Mouse (Mus musculus): Measurements from ENCODE around the gene Krt17. TPM values are rescaled to one million over a fixed set of nuclear protein-coding genes. Genes with fewer than 3 reads are reported as not detected.

Krt17 gene
- polyA plus RNA-seq, 1 experiment from 2014 or later, result 152 TPM

- DNase-seq (ENCODE audit: low spot score), result no peak
- Histone ChIP-seq H3K27me3 (replicated peaks; ENCODE audit: control insufficient read depth, insufficient read depth, low read length) (no peaks in the 10 kb centered on the region), H3K9ac (ENCODE audit: low read depth, low read length) (no peak overlapping the region), H3K9me3 (ENCODE audit: control insufficient read depth, low read length) (no peaks in the 10 kb centered on the region), H3K4me1 (ENCODE audit: control insufficient read depth, insufficient read depth, low read length) (peaks cover 5% of the 10 kb centered on the region; the same call in 1 of the 2 replicates), H3K36me3 (ENCODE audit: control insufficient read depth, insufficient read depth, low read length) (no peaks in the 10 kb centered on the region), H3K4me3 (ENCODE audit: low read depth, low read length) (no peak overlapping the region), H3K27ac (replicated peaks; ENCODE audit: low read depth, low read length) (no peak overlapping the region), H3K4me2 (ENCODE audit: low read depth, low read length) (no peak overlapping the region)
- WGBS, result 66% methylated on average over 15 of the region's 15 CpGs
- no peak for ATAC-seq (ENCODE audit: low read depth)
Measured at GRCm38 (mm10) chr11:100277726-100278480, 17.1 kb upstream of the Krt17 start.

- Histone ChIP-seq H3K9ac (ENCODE audit: low read depth, low read length) (no peak overlapping the region), H3K9me3 (ENCODE audit: control insufficient read depth, low read length) (no peaks in the 10 kb centered on the region), H3K36me3 (ENCODE audit: control insufficient read depth, insufficient read depth, low read length) (no peaks in the 10 kb centered on the region), H3K4me2 (ENCODE audit: low read depth, low read length) (no peak overlapping the region), H3K27ac (replicated peaks; ENCODE audit: low read depth, low read length) (no peak overlapping the region), H3K27me3 (replicated peaks; ENCODE audit: control insufficient read depth, insufficient read depth, low read length) (no peaks in the 10 kb centered on the region), H3K4me1 (ENCODE audit: control insufficient read depth, insufficient read depth, low read length) (peaks cover 5% of the 10 kb centered on the region; the same call in 1 of the 2 replicates), H3K4me3 (ENCODE audit: low read depth, low read length) (no peak overlapping the region)
- 40% methylated on average over 5 of the region's 5 CpGs for WGBS
- no peak for DNase-seq (ENCODE audit: low spot score)
- ATAC-seq (ENCODE audit: low read depth), result no peak
Measured at GRCm38 (mm10) chr11:100275466-100275865, 14.6 kb upstream of the Krt17 start.

- no peaks in the 10 kb centered on the region for H3K36me3 ChIP-seq (ENCODE audit: control insufficient read depth, insufficient read depth, low read length)
- H3K9me3 ChIP-seq (ENCODE audit: control insufficient read depth, low read length), result no peaks in the 10 kb centered on the region
- WGBS, result 63% methylated on average over 7 of the region's 7 CpGs
- no peaks in the 10 kb centered on the region for H3K27me3 ChIP-seq (replicated peaks; ENCODE audit: control insufficient read depth, insufficient read depth, low read length)
- H3K4me1 ChIP-seq (ENCODE audit: control insufficient read depth, insufficient read depth, low read length), result peaks cover 5% of the 10 kb centered on the region; the same call in 1 of the 2 replicates
- ATAC-seq (ENCODE audit: low read depth) (no peak; the same call in 1 of the 2 replicates), DNase-seq (ENCODE audit: low spot score) (no peak)
- no peak overlapping the region for H3K4me2 ChIP-seq (ENCODE audit: low read depth, low read length)
- no peak overlapping the region for H3K9ac ChIP-seq (ENCODE audit: low read depth, low read length)
- no peak overlapping the region for H3K27ac ChIP-seq (replicated peaks; ENCODE audit: low read depth, low read length)
- H3K4me3 ChIP-seq (ENCODE audit: low read depth, low read length), result no peak overlapping the region
Measured at GRCm38 (mm10) chr11:100274719-100275118, 13.9 kb upstream of the Krt17 start.

- no peaks in the 10 kb centered on the region for H3K9me3 ChIP-seq (ENCODE audit: control insufficient read depth, low read length)
- H3K36me3 ChIP-seq (ENCODE audit: control insufficient read depth, insufficient read depth, low read length), result no peaks in the 10 kb centered on the region
- ATAC-seq (ENCODE audit: low read depth) (no peak), DNase-seq (ENCODE audit: low spot score) (no peak)
- 75% methylated on average over 1 of the region's 1 CpGs for WGBS
- H3K4me3 ChIP-seq (ENCODE audit: low read depth, low read length), result no peak overlapping the region
- no peak overlapping the region for H3K27ac ChIP-seq (replicated peaks; ENCODE audit: low read depth, low read length)
- H3K9ac ChIP-seq (ENCODE audit: low read depth, low read length), result no peak overlapping the region
- no peaks in the 10 kb centered on the region for H3K27me3 ChIP-seq (replicated peaks; ENCODE audit: control insufficient read depth, insufficient read depth, low read length)
- no peak overlapping the region for H3K4me2 ChIP-seq (ENCODE audit: low read depth, low read length)
- H3K4me1 ChIP-seq (ENCODE audit: control insufficient read depth, insufficient read depth, low read length), result peaks cover 5% of the 10 kb centered on the region; the same call in 1 of the 2 replicates
Measured at GRCm38 (mm10) chr11:100271878-100272277, 11.0 kb upstream of the Krt17 start.

GRCm38 (mm10) chr11:100269821-100270332, 9.0 kb upstream of the Krt17 start, which contains the start of gene Krt42:
TSS of gene Krt42 (minus strand) at chr11:100269871.
- Histone ChIP-seq H3K27ac (replicated peaks; ENCODE audit: low read depth, low read length) (no peak within 1 kb of the TSS), H3K9ac (ENCODE audit: low read depth, low read length) (no peak within 1 kb of the TSS), H3K27me3 (replicated peaks; ENCODE audit: control insufficient read depth, insufficient read depth, low read length) (no peaks in the 10 kb centered on the region), H3K36me3 (ENCODE audit: control insufficient read depth, insufficient read depth, low read length) (no peaks in the 10 kb centered on the region), H3K4me1 (ENCODE audit: control insufficient read depth, insufficient read depth, low read length) (peaks cover 5% of the 10 kb centered on the region; the same call in 1 of the 2 replicates), H3K9me3 (ENCODE audit: control insufficient read depth, low read length) (no peaks in the 10 kb centered on the region), H3K4me3 (ENCODE audit: low read depth, low read length) (no peak within 1 kb of the TSS), H3K4me2 (ENCODE audit: low read depth, low read length) (no peak within 1 kb of the TSS)
- ATAC-seq (ENCODE audit: low read depth) (no peak), DNase-seq (ENCODE audit: low spot score) (no peak)
- 71% methylated on average over 7 of the region's 7 CpGs for WGBS

- ATAC-seq (ENCODE audit: low read depth), result peak; percentile 92
- Histone ChIP-seq H3K27ac (replicated peaks; ENCODE audit: low read depth, low read length) (peak overlapping the region; percentile 48), H3K9me3 (ENCODE audit: control insufficient read depth, low read length) (no peaks in the 10 kb centered on the region), H3K9ac (ENCODE audit: low read depth, low read length) (no peak overlapping the region), H3K36me3 (ENCODE audit: control insufficient read depth, insufficient read depth, low read length) (no peaks in the 10 kb centered on the region), H3K4me3 (ENCODE audit: low read depth, low read length) (no peak overlapping the region), H3K4me1 (ENCODE audit: control insufficient read depth, insufficient read depth, low read length) (no peaks in the 10 kb centered on the region), H3K4me2 (ENCODE audit: low read depth, low read length) (no peak overlapping the region), H3K27me3 (replicated peaks; ENCODE audit: control insufficient read depth, insufficient read depth, low read length) (no peaks in the 10 kb centered on the region)
- 12% methylated on average over 13 of the region's 13 CpGs for WGBS
- DNase-seq (ENCODE audit: low spot score), result peak; percentile 85
Measured at GRCm38 (mm10) chr11:100262058-100262980, 1.5 kb upstream of the Krt17 start.

- H3K27ac ChIP-seq (replicated peaks; ENCODE audit: low read depth, low read length), result peak overlapping the region; percentile 22; the same call in 1 of the 2 replicates
- H3K4me2 ChIP-seq (ENCODE audit: low read depth, low read length), result no peak overlapping the region
- no peak overlapping the region for H3K4me3 ChIP-seq (ENCODE audit: low read depth, low read length)
- no peaks in the 10 kb centered on the region for H3K9me3 ChIP-seq (ENCODE audit: control insufficient read depth, low read length)
- no peak overlapping the region for H3K9ac ChIP-seq (ENCODE audit: low read depth, low read length)
- no peaks in the 10 kb centered on the region for H3K36me3 ChIP-seq (ENCODE audit: control insufficient read depth, insufficient read depth, low read length)
- no peaks in the 10 kb centered on the region for H3K27me3 ChIP-seq (replicated peaks; ENCODE audit: control insufficient read depth, insufficient read depth, low read length)
- no peak for DNase-seq (ENCODE audit: low spot score)
- ATAC-seq (ENCODE audit: low read depth), result no peak
- 80% methylated on average over 9 of the region's 9 CpGs for WGBS
- H3K4me1 ChIP-seq (ENCODE audit: control insufficient read depth, insufficient read depth, low read length), result no peaks in the 10 kb centered on the region
Measured at GRCm38 (mm10) chr11:100261235-100261605, 391 bp upstream of the Krt17 start.

GRCm38 (mm10) chr11:100259079-100259478, 1.8 kb downstream of the Krt17 start:
- Histone ChIP-seq H3K4me3 (ENCODE audit: low read depth, low read length) (no peak overlapping the region), H3K9ac (ENCODE audit: low read depth, low read length) (no peak overlapping the region), H3K36me3 (ENCODE audit: control insufficient read depth, insufficient read depth, low read length) (no peaks in the 10 kb centered on the region), H3K27me3 (replicated peaks; ENCODE audit: control insufficient read depth, insufficient read depth, low read length) (no peaks in the 10 kb centered on the region), H3K27ac (replicated peaks; ENCODE audit: low read depth, low read length) (no peak overlapping the region), H3K9me3 (ENCODE audit: control insufficient read depth, low read length) (no peaks in the 10 kb centered on the region), H3K4me2 (ENCODE audit: low read depth, low read length) (no peak overlapping the region), H3K4me1 (ENCODE audit: control insufficient read depth, insufficient read depth, low read length) (no peaks in the 10 kb centered on the region)
- no peak for DNase-seq (ENCODE audit: low spot score)
- 90% methylated on average over 9 of the region's 9 CpGs for WGBS
- no peak for ATAC-seq (ENCODE audit: low read depth)

Measured in embryonic facial prominence, embryonic 14.5 days (tissue).